Mouse (Mus musculus) stomach, postnatal 0 days (tissue): ENCODE data around the gene AL732309.1.

Experiments used
- CTCF ChIP-seq: IDR thresholded peaks from 2 replicates; pipeline ENCODE4 v1.5.1; 2016; ENCODE audit warnings: antibody characterized with exemption, low read depth, mild to moderate bottlenecking, moderate library complexity
- EP300 ChIP-seq: optimal IDR thresholded peaks from 2 replicates; pipeline ENCODE3; 2016; ENCODE audit warnings: antibody characterized with exemption

- TF ChIP-seq CTCF (no peak), EP300 (no peak)
Observed at GRCm38 (mm10) chr2:25236614-25237013, 10.0 kb downstream of the AL732309.1 start, which contains the start of gene Rnf224.
